Mouse (Mus musculus): ENCODE measurements around the gene Tshz2.

- no peak for TF ChIP-seq CTCF (IDR thresholded peaks at IDR 0.05; ENCODE audit: extremely low read depth, insufficient read length, insufficient replicate concordance, low read depth, low read length)
- TF ChIP-seq POLR2A (IDR thresholded peaks at IDR 0.05; ENCODE audit: low read depth, low read length): no peak
Observed at GRCm38 (mm10) chr2:170017302-170017701, 384.5 kb downstream of the Tshz2 start.

All from small intestine, adult 2 months (tissue).